Mouse (Mus musculus): ENCODE results near the gene Mff.

The Mff gene

DNA sequence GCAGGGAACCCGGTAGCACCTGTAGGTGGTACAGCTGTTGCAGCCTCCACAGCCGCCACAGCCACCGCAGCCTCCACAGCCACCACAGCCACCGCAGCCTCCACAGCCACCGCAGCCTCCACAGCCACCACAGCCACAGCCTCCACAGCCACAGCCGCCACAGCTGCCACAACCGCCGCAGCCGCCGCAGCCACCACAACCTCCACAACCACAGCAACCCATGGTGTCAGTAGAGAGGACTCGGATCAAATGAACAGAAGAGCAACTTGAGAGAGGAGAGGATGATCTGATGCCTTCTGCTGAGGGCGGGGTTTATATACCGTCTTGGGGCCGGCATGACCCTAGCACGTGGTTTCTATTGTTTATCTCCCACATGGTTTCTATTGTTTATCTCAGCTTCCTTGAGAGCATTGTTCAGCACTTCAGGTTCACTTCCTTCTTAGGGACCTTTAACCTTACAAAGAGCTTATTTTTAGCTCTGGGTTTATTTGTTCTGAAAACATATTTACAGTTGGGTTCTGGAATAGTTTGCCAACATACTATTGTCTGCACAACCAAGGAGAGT is 46.4 kb downstream of the Mff start, which contains the start of gene Gm47791:
Gene Gm47791 (minus strand): TSS at position 222 of the 565 bp plus-strand sequence.
- no peak for DNase-seq (ENCODE audit: low read depth)

DNA sequence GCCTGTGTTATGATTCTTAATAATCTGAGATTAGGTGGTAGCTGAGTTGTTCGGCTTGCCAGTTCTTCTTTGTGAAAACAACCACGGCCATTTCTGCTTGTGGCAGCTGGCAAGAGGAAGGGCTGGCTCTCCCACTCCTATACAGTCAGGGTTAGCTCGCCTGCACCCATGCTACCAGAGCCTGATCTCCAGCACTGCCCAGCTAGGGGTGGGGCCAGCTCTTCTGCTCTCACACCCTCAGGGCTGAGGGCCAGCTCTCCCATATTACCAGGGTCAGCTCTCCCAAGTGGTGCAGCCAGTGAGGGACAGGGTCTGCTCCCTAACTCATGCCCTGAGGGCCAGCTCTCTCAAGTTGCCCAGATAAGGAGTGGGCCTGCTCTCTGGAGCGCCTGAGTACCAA is 47.7 kb downstream of the Mff start:
- no peak for DNase-seq (ENCODE audit: low read depth)

DNA sequence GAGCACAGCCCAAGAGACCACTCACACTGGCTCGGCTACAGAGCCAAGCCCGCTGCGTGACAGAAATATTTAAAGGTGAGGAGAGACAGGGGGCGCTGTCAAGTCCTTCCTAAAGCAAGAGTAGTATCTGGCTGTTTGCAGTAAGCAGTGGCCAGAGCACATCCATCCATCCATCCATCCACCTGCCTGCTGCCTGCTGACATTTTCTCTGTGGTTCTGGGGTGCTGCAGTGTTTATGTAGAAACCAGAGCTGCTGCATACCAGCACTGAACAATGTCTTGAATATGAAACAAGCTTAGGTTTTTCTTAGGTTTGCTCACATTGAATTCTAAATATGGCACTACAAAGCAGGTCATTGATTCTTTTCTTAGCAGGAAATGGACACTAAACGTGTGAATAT is 48.5 kb downstream of the Mff start:
- no peak for DNase-seq (ENCODE audit: low read depth)

DNA sequence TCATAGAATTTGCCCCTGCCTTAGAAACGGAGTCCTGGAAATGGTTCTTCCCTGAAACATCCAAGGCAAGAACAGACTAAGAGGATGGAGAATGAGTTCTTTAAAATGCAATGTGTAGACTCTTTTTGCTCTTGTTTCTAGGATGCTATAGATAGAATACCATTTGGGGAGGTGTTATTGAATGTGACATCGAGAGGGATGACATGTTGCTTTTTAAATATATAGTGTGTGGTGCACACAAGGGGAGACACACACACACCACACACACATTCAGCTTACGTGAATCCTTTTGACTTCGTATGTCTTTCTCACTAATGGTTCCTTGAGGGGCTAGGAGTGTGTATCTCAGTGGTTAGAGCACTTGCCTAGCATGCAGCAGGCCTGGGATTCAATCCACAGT is 50.6 kb downstream of the Mff start:
- DNase-seq (ENCODE audit: low read depth): no peak

DNA sequence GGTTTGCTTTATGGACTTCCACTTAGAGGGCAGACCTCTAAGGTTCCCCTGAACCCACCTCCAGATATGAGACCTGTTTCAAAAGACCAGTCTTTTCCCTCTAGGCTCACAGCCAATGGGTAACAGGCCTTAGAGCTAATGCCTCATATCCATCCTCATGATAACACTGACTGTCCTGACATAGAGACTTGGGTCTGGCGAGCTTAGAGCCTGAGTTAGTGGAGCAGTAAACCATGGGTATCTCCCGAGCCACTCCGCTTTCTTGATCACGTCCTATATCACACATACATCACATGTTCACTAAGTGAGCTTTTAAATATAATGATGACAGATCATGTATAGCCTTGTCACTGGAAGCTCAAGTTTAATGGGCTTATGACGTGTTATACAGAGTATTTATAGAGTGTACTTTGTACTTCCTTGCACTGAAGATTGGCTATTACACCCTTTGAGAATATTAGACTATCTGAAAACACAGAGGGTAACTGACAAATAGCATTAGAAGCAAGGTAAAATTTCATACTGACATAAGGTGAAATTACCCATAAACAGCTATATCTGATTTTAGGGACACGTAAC is 54.8 kb downstream of the Mff start:
- DNase-seq (ENCODE audit: low read depth): no peak

DNA sequence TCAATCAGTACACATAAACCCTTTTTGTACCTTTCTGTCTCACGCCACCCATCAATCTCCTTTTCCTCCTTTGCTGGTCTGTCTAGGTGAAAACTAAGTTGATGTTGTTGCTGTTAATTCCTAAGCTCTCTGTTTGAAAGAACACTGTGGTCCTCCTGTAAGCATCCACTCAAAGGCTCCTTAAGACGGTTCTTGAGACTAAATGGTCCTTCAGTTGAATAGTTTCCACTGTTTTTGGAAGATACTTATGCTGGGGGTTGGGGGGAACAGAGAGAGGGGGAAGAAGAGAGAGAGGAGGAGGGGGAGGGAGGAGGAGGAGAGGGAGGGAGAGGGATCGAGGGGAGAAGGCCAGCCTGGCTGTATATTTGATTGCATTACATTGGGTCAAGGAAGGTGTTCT is 58.9 kb downstream of the Mff start:
- DNase-seq (ENCODE audit: low read depth): no peak

DNA sequence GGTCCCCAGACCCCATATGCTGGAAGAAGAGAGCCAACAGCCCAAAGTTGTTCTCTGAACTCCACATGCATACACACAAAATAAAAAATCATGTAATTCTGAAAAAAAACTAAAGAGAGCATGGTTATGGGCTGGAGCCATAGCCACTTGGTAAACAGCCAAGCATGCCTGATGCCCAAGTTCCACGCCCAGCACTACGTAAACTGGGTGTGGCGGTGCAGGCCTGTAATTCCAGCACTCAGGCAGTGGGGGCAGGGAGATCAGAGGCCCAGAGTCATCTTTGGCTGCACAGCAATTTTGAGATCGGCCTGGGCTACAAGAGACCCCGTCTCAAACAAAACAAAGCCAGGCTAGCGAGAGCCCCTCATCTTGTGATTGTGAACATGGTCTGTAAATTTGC is 60.9 kb downstream of the Mff start:
- DNase-seq (ENCODE audit: low read depth): no peak

DNA sequence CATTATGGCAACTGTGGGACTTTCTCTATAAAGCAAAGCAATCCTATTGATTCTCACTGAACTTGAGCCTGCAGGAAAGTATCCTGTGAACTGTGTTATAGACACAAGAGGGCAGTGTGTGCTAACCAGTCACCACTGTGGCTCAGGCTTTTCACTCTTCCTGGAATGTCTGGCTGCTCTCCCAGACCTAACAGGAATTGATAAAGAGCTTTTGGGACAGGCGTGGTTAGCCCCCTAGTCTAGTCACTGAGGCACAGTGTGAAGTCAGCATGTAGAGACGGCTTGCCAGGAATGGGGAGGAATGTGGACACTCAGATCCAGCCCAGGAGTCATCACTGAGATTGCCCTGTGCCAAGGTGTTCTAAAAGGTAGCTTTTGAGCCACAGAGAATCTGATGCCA is 62.7 kb downstream of the Mff start:
- DNase-seq (ENCODE audit: low read depth): peak; percentile 36

DNA sequence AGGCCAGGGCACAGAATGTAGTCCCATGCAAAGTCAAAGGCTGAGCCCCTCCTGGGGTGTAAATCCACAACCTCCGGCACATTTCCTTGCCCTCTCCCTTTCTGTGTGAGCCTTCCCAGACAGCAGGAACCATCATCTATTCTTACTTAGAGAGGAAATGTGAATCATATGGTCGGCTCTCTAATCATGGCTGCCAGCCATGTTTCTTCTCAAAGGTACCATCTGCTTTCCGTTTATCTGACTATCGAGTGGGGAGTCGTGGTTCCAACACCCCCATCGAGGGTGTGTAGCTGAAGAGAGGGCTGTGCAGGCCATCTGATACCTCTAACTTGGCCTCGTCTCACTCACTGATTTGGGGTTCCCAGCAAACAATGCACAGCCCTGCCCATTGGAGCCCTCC is 63.4 kb downstream of the Mff start:
- DNase-seq (ENCODE audit: low read depth): no peak

DNA sequence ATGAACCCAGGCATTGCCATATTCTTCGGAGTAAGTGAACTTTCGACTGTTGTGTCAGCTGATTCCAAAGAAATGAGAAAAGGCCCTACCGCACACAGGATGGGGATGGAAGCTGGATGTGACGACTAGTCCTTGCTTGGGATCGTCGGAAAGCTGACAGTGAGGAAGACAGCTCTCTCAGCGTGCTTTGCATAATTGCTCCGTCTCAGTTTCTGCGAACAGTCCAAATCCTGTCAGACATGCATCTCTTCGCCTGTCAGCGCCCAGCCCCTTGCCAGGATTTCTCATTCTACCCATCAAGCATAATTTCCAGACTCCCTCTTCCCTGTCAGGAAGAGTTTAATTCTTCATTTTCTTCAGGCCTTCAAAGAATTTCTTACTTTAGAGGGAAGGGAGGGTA is 66.4 kb downstream of the Mff start:
- DNase-seq (ENCODE audit: low read depth): no peak

DNA sequence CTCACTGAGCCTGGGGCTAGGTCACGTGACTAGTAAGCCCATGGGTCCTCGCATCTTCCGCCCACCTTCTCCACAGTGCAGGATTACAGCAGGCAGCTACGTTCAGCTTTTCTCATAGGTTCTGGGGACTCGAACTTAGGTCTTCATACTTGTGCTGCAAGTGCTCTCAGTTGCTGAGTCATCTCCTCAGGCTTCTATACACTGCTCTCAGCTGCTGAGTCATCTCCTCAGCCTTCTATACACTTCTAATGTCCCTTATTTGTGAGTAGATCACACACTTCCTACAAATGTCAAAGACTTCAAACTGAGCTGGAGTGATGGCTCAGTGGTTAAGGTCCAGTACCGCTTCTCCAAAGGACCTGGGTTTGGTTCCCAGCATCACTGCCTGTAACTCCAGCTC is 67.5 kb downstream of the Mff start:
- no peak for DNase-seq (ENCODE audit: low read depth)

DNA sequence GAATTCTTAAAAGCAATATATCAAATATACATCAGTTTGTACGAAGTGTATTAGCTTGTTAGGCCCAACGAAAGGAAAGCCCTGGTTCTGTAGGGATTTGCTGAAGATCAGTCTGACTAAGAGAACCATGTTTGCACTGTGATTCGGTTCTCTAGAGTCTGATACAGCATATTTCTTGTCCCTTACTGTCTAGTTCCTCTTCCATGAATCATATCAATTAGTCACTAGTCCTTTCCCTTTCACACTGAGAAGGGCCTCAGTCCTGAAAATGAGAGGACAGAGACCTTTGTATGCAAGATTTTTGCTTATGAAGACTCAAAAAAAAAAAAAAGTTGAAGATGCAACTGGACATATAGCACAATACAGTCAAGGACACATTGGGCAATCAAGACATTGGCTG is 68.4 kb downstream of the Mff start:
- DNase-seq (ENCODE audit: low read depth): no peak

DNA sequence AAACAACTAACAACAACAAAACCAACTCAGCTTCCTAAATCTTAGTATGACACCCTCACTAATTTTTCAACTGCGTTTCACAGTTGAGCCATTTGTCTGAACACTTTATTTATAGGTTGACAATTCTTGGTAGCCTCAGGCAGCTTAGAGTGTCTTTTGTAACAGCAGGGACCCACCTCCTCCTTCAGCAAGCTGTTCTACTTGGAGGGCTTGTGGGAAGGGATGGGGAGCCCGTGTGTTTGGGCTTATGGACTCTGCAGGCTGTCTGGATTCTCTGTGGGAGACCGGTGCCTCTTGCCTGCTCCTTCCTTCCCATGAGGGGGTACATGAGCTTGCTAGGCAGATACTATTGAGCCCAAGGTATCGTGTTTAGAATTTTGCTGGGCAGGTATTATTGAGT is 69.3 kb downstream of the Mff start:
- DNase-seq (ENCODE audit: low read depth): no peak

DNA sequence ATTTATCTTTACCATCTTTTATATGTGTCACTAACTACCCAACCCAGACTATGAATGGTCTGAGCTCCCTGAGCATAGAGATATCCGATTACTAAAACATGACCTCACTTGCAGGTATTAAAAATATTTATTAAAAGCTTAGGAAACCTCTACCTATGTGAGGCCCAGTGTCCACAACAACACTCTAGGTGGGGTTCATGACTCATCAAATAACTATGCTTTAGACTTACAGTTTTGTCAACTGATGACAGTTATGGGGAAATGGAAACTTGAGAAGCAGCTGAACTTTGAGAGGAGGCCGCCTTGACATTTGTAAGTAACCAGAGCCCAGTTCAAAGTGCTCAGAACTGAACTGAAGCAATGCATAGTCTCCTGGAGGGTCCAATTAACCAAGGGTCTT is 70.5 kb downstream of the Mff start:
- no peak for DNase-seq (ENCODE audit: low read depth)

DNA sequence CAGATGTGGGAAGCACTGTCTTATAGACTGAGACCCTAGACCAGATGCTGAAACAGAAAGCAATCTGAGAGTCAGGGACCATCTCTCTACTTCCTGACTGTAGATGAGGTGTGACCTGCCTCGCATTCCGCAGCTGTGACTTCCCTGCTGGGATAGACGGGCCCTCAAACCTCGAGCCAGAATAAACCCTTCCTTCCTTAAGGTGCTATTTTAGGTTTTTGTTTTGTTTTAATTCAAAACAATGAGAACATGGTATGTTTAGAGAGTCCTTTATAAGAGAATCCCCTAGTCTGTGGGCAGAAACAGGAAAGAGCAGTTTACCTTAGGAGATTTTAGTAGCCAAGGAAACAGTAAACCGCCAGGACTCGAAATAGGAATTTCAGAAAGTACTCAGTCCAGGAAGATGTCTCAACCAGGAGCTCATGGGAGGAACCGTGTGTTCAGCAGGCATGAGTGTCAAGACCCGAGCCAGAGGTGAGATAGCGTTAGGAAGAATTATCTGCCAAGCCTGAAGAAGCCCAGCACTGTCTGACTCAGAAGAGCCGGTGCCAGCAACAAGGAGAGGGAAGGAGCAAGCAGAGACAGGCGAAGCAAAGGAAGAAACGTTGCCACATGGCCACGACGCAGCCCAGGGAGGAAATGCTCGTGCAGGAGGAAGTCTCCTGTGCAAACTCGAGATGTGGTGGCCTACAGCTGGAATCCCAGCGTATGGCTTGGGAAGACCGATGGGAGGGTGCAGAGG is 71.2 kb downstream of the Mff start:
- DNase-seq (ENCODE audit: low read depth): no peak

DNA sequence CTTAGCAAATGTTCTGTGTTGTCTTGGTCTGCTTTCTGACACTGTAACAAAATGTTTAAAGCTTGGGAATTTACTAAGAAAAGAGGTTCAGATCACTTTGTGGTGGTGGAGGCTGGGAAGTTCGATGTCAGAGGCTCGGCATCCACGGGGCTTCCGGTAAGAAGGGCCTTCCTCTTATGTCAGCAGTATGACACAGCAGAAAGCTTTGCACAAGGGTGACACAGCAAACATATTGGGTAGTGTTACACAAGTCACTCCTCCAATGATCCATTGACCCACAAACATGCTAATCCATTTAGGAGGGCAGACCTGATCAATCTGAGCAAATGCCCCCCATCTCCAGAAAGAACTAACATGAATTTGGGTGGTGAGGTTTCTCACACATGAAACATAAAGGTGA is 72.4 kb downstream of the Mff start:
- no peak for DNase-seq (ENCODE audit: low read depth)

DNA sequence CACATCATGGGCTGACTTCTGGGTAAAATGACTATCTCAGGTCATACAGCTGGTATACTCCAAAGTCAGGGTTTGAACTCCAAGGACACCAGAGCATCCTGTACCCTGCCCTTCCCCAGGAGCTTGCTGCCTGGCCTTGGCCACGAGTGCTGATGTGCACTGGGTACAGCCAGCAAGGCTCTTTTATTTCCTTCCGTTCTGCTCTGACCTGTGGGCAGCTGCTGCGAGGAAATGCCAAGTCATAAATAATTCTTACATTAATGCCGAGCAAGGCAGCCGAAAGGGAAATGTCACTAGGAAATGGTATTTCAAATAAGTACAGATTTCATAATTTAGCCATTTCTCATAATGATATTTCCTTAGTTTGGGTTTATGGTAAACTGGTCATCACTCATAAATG is 73.6 kb downstream of the Mff start:
- DNase-seq (ENCODE audit: low read depth): no peak

DNA sequence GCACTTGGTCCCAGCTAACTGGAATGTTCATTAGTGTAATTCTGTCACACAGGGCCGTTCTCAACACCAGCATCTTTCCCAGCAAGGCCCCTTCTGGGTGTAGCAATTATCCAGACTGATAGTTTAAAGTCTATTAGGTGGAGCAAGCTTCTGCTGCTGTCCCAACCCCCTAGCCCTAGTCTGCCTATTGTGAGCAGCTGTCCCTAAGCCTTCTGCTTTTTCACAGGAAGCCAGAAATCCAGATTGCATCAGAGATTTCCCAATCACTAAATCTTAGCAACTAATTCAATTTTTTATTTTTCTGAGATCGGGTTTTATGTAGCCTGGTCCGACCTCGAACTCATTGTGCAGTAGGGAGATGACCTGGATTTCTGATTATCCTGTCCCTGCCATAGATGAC is 74.2 kb downstream of the Mff start:
- no peak for DNase-seq (ENCODE audit: low read depth)

DNA sequence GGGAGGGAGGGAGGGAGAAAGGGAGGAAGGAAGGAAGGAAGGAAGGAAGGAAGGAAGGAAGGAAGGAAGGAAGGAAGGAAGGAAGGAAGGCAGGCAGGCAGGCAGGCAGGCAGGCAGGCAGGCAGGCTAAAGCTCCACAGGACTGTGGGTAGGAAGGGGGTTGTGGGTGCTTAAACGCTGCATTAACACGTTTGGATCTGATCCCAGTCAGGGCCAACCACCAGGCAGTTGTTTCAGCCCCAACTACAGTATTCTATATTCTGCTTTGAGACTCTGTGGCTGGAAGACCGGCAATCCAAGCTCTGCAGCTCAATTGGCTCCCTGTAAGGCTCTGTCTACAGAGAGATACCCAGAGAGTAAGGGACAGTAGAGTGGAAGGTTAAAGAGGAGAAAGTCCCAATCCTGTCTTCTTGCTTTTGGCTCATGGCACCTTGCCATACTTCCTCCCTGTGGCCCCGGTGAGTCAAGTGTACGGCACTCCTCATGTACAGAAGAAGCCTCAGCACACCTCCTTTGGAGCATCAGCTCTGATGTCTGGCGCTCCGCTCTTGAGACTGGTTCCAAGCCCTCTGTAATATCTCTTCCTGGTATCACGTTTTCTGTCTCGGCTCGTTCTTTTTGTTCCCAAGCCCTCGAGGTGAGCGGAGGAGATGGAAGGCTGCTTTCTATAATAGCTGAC is 76.6 kb downstream of the Mff start:
- no peak for DNase-seq (ENCODE audit: low read depth)

All from c-Kit-positive CD71-positive TER-119-negative erythroid progenitor cells, embryonic 14.5 days (primary cell).